Mouse (Mus musculus): ENCODE results near the gene Sync.
A peak's percentile ranks its signal among the peaks of the same experiment; 100 is the strongest.

Gene Sync

GRCm38 (mm10) chr4:129307936-129308335 lies 20.5 kb downstream of the Sync start:
- no peak for DNase-seq (ENCODE audit: low spot score)

GRCm38 (mm10) chr4:129313886-129314285 lies 26.5 kb downstream of the Sync start:
- no peak for DNase-seq (ENCODE audit: low spot score)

- no peak for DNase-seq (ENCODE audit: low spot score)
Measured at GRCm38 (mm10) chr4:129320876-129321275, 33.5 kb downstream of the Sync start.

GRCm38 (mm10) chr4:129322042-129322441 lies 34.6 kb downstream of the Sync start:
- DNase-seq (ENCODE audit: low spot score): no peak

- no peak for DNase-seq (ENCODE audit: low spot score)
Measured at GRCm38 (mm10) chr4:129323491-129323890, 36.1 kb downstream of the Sync start.

- no peak for DNase-seq (ENCODE audit: low spot score)
Measured at GRCm38 (mm10) chr4:129324756-129325155, 37.3 kb downstream of the Sync start.

GRCm38 (mm10) chr4:129326191-129326590 lies 38.8 kb downstream of the Sync start:
- DNase-seq (ENCODE audit: low spot score): no peak

- DNase-seq (ENCODE audit: low spot score): no peak
Measured at GRCm38 (mm10) chr4:129332846-129333245, 45.4 kb downstream of the Sync start.

- peak; percentile 71 for DNase-seq (ENCODE audit: low spot score)
Measured at GRCm38 (mm10) chr4:129334677-129335215, 47.3 kb downstream of the Sync start.

- DNase-seq (ENCODE audit: low spot score): peak; percentile 99
Measured at GRCm38 (mm10) chr4:129335216-129336074, 48.0 kb downstream of the Sync start, which contains the start of the genes Rbbp4 and Zbtb8os. Rbbp4 (minus strand) TSS chr4:129335370. Zbtb8os (plus strand) TSS chr4:129335695.

GRCm38 (mm10) chr4:129336291-129336690 lies 48.9 kb downstream of the Sync start:
- no peak for DNase-seq (ENCODE audit: low spot score)

- DNase-seq (ENCODE audit: low spot score): no peak
Measured at GRCm38 (mm10) chr4:129339743-129340142, 52.3 kb downstream of the Sync start.

GRCm38 (mm10) chr4:129341888-129342287 lies 54.5 kb downstream of the Sync start:
- no peak for DNase-seq (ENCODE audit: low spot score)

- DNase-seq (ENCODE audit: low spot score): no peak
Measured at GRCm38 (mm10) chr4:129342705-129343104, 55.3 kb downstream of the Sync start.

GRCm38 (mm10) chr4:129346481-129347154 lies 59.2 kb downstream of the Sync start:
- no peak for DNase-seq (ENCODE audit: low spot score)

- DNase-seq (ENCODE audit: low spot score): peak; percentile 91
Measured at GRCm38 (mm10) chr4:129350644-129351043, 63.2 kb downstream of the Sync start.

- no peak for DNase-seq (ENCODE audit: low spot score)
Measured at GRCm38 (mm10) chr4:129351111-129351510, 63.7 kb downstream of the Sync start.

GRCm38 (mm10) chr4:129353176-129353575 lies 65.8 kb downstream of the Sync start:
- no peak for DNase-seq (ENCODE audit: low spot score)

- DNase-seq (ENCODE audit: low spot score): no peak
Measured at GRCm38 (mm10) chr4:129354236-129354635, 66.8 kb downstream of the Sync start.

- no peak for DNase-seq (ENCODE audit: low spot score)
Measured at GRCm38 (mm10) chr4:129357613-129358163, 70.3 kb downstream of the Sync start.
